Mouse (Mus musculus): ENCODE data around the gene Efcab12. TPM values are rescaled to one million over a fixed set of nuclear protein-coding genes. Genes with fewer than 3 reads are reported as not detected.
"Not testable (repeated sequence)": the region's sequence is repeated elsewhere in the genome, so short reads cannot be mapped to it uniquely, and the experiment has no call there.

Gene Efcab12
- total RNA-seq (2021), result 1 to 10 TPM; 2.7 to 3.8 TPM

DNA sequence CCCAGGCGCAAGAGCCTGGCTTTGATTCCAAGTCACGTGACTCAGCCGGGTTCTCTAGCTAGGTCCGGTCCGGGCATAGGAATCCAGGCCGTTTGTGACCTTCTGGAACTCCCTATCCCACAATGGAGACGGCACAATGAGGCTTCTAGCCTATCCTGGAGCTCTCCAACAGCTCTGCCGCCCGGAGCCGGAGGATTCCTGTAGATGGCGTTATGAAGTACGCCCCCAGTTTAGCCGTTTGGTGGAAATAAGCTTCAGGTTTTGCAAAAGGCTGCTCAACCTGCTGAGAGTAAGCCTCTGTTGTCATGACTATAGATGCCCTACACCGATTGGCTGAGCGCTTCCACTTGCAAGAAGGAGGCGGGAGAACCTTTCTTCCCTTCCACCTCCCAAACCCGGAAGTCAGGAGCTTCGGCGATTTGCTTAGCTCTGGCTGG is at the start of gene Efcab12:
Gene Efcab12, minus strand, starts transcription at position 252 of the 437 bp plus-strand sequence.
- intact Hi-C loops (cut with DNase I), result no loop called here
- peak; percentile 75 to 82 for DNase-seq (ENCODE audit: extremely low spot score in 1 of 2, low spot score in 2 of 2)

DNA sequence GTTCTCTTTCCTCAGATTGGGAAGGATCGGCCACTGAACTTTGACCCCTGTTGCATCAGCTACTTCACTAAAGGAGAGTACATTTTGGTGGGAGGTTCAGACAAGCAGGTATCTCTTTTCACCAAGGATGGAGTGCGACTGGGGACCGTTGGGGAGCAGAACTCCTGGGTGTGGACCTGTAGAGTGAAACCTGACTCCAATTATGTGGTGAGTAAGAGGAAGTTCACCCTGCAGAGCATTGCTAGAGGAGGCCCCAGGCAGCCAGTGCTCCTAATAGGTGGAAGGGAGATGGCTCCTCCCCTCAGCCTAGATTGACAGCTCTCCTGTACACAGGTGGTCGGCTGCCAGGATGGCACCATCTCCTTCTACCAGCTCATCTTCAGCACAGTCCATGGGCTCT is 48.7 kb upstream of the Efcab12 start:
- no peak for DNase-seq (ENCODE audit: extremely low spot score in 1 of 2, low spot score in 2 of 2)
- intact Hi-C loops (cut with DNase I), result no loop called here

DNA sequence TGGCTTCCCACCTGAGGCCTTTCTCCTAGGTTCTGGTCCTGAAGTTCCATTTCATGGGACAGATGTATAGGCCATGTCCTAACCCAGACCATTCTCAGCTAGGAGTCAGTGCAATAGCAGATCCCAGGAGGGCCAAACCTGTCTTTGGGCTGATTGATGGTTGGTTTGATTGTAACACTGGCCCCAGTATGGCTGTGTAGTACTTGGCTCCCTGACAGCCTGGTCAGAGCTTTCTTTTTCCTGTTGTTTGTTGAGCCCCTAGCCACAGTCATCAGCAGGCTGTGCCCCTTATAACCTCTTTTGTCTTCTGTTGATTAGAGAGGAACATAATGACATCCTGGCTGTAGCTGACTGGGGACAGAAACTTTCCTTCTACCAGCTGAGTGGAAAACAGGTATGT is 45.8 kb upstream of the Efcab12 start:
- DNase-seq (ENCODE audit: extremely low spot score in 1 of 2, low spot score in 2 of 2), result no peak
- intact Hi-C loops (cut with DNase I), result no loop called here

DNA sequence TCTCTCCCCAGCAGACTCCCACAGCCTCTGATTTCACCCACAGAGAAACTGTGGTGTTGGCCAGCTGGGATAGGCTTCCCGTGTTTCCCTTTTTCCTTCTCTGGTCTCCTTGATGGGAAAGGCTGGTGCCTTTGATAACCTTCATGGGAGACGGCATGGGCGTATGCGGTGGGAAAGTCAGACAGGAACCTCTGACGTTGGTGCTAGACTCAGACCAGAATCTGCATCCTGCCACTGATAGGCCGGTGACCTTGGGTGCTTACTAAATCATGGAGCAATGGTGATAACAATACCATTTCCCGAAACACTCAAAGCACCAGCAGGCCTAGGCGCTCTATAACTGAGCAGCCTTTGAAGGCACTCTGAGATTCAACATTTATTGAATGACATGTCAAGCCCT is 42.5 kb upstream of the Efcab12 start:
- intact Hi-C loops (cut with DNase I), result no loop called here
- no peak for DNase-seq (ENCODE audit: extremely low spot score in 1 of 2, low spot score in 2 of 2)

DNA sequence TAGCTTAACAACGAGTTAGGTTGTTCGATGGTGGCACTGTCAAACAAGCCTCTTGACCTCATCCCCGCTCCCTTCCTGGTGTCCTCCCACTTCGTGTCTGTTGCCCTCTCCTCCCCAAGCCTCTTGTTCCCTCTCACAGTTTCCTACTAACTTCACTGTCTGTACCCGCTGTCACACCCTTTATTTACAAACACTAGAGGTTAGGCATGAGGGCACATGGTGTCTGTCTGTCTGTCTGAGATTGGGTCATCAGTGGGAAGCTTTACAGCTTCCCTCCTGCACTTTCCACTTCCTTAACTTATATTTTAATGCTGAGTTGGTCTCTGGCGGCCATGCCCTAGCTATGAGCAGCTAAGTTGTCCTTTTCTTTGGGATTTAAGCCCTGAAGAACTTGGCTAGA is 41.5 kb upstream of the Efcab12 start:
- DNase-seq (ENCODE audit: extremely low spot score in 1 of 2, low spot score in 2 of 2), result no peak
- intact Hi-C loops (cut with DNase I), result no loop called here

DNA sequence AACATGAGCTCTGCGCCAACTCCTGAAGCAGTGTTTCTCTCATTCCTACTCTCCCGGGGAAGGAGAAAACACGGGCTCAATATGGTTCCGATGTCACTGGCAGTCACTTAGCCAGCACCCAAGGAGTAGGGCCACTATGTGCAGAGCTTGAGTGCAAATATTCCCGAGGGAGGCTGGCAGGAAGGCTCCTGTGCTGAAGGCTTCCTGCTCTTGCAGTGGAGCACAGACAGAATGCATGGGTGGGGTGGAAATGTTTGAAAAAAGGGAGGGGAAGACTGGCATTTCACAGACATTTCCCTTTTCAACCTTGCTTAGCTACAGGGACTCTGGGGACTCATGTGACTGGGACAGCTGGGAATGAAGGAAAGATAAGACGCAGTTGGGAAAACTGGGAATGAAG is 40.5 kb upstream of the Efcab12 start:
- no peak for DNase-seq (ENCODE audit: extremely low spot score in 1 of 2, low spot score in 2 of 2)
- intact Hi-C loops (cut with DNase I), result no loop called here

DNA sequence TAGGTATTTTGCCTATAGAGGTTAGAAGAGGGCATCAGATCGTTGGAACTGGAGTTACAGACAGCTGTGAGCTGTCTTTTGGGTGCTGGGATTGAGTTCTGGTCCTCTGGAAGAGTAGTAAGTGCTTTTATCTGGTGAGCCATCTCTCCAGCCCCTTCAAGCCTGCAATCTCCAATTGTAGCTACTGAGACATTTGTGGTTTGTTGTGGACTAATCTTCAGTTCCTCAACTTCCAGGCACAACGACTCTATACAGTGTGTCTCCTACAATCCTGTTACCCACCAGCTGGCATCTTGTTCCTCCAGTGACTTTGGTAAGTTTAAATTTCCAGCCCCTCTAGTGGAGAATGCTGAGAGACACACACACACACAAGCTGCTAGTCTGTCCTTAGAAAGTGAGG is 39.0 kb upstream of the Efcab12 start:
- DNase-seq (ENCODE audit: extremely low spot score in 1 of 2, low spot score in 2 of 2), result no peak
- intact Hi-C loops (cut with DNase I), result no loop called here

DNA sequence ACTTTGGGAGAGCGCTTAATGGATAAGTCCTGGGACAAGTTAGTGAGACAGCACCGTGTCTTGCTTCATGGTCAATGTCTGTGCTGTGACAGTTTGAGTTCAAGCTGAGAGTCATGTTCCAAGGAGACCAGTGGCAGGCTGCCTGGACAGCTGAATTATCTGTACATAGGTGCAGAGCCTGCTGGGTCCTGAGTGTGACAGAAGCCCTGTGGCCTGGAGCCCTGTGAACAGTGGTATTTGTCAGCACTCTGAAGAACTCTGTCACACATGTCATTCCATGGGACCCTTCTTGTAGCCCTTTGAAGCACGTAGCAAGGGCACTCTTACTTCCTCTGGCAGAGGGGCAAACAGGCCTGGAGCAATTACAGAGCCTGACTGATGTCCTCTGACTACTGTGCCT is 33.1 kb upstream of the Efcab12 start:
- intact Hi-C loops (cut with DNase I); DNase-seq (ENCODE audit: extremely low spot score in 1 of 2, low spot score in 2 of 2): not testable (repeated sequence)

DNA sequence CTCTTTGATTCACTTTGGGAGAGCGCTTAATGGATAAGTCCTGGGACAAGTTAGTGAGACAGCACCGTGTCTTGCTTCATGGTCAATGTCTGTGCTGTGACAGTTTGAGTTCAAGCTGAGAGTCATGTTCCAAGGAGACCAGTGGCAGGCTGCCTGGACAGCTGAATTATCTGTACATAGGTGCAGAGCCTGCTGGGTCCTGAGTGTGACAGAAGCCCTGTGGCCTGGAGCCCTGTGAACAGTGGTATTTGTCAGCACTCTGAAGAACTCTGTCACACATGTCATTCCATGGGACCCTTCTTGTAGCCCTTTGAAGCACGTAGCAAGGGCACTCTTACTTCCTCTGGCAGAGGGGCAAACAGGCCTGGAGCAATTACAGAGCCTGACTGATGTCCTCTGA is 28.9 kb upstream of the Efcab12 start:
- intact Hi-C loops (cut with DNase I); DNase-seq (ENCODE audit: extremely low spot score in 1 of 2, low spot score in 2 of 2): not testable (repeated sequence)

DNA sequence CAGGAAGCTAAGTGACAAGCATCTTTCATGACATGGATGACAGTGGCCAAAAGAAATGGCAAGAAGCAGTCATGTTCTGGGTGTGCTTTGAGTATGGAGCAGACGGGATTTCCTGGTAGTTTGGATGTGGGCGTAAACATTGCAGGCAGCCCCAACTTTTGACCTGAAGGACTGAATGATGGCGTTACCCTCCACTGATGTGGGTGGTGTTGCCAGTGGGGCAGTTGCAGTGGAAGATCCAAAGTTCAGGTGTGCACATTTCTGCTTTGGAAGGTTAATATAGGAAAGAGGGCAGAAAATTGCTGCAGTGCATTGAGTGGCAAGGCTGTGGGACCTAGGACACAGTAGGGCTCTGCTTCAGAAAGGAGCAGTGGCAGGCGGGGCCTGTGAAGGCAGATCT is 27.0 kb upstream of the Efcab12 start:
- no peak for DNase-seq (ENCODE audit: extremely low spot score in 1 of 2, low spot score in 2 of 2)
- intact Hi-C loops (cut with DNase I), result no loop called here

DNA sequence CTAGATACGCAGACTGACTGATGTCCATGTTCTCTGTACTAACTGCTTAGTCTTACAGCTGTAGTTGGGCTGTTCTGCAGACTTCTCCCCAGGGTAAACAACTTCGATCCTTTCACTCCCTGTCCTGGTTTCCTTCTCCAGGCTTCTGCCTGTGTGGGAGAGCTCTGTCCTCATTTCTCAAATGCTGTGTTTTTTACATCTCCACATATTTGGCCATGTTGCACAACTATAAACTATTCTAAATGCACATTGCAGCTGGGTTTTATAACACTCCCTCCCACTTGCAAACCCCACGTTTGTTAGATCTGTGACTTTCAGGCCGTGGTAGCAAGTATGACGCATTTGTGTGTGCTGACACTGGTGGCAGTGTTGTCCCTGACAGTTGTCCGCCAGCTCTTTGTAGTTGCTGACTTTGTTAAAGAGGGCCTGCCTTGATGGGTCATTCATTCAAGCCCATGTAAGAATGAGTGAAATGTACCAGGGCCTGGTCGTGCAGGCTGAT is 25.2 kb upstream of the Efcab12 start:
- DNase-seq (ENCODE audit: extremely low spot score in 1 of 2, low spot score in 2 of 2), result peak in 1 of 2 experiments; percentile 31
- intact Hi-C loops (cut with DNase I), result no loop called here

DNA sequence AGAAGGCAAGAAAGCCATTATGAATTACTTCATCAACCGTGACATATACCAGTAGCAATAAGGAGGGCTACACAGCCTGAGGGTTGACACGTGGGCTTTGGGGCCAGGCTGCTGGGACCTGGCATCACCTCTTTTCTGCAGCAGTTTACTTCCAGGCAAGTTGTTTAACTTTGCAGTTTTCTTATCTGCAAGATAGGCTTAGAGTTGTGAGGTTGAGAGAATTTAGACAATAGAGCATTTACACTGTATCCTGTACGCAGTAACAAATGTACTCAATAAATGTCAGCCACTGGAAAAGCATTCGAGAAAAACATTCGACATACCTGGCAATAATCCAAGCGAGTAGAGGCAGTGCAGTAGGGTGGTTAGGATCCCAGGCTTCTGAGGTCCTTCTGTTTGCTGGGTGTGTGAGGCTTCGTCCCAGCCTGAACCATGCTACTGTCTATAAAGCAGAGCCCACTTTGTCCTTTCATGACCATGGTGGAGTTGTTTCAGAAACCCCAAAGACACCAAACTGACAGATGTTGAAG is 21.9 kb upstream of the Efcab12 start:
- intact Hi-C loops (cut with DNase I), result no loop called here
- DNase-seq (ENCODE audit: extremely low spot score in 1 of 2, low spot score in 2 of 2), result no peak

DNA sequence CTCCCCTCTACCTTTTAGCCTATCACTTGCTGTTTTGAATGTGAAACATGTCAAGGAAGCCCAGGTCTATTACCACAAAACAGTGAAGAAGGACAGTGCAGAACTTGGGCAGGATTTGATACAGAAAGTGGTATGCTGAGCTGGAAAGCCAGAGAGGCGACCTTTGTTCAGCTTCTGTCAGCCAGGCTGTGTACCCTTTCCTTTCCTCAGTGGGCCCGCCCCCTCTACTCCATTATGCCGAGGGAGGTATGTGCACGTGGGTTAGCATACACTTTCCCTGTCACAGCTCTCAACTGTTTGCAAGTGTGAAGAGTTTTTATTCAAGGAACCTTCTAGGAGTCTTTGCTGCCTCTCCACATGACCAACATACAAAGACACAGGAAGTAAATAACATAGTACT is 21.0 kb upstream of the Efcab12 start:
- DNase-seq (ENCODE audit: extremely low spot score in 1 of 2, low spot score in 2 of 2), result no peak
- intact Hi-C loops (cut with DNase I), result no loop called here

DNA sequence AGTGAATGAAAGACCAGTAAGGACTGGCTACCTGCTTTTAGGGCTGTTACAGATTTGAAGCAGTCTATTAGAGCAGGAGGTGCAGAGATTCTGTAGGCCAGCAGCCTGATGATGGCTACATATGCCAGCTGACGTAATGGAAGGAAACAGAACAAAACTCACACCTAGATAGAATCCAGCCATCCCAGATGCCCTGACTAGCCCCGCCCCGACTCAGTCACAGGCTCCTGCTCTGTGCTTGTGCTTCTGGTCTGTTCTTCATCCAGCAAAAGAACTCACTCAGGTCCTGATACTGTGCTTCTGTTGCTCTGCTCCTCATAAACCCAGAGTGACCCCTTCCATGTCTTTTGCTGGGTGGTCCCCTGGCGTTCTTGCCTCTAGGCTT is 18.1 kb upstream of the Efcab12 start:
- DNase-seq (ENCODE audit: extremely low spot score in 1 of 2, low spot score in 2 of 2), result no peak
- intact Hi-C loops (cut with DNase I), result no loop called here

DNA sequence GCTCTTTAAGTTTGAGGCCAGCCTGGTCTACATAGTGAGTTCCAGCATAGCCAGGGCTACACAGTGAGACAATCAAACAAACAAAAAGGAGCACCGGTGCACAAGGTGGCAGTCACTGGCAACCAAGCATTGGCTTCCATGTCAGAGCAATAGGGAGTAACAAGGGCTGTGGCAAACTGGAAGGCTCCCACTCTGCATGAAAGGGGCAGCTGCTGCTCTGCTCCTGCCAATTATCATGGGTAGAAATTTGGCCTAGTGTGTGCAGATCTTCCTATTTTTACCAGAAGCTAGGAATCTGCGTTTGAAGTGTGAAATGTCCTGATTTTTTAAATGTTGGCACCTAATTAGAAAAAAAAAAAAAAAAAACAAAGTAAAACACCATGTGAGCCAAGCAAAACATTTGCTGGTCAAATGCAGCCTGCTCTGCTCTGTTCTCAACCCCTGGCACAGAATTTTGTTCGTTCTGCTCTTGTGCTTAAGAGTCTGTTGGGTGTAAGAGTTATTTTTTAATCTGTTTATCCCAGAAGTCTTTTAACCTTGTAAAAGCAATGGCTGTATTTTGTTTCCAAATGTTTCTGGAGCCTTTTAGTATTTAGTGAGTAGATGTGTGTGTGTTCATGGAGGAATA is 17.6 kb upstream of the Efcab12 start:
- no peak for DNase-seq (ENCODE audit: extremely low spot score in 1 of 2, low spot score in 2 of 2)
- intact Hi-C loops (cut with DNase I), result no loop called here

DNA sequence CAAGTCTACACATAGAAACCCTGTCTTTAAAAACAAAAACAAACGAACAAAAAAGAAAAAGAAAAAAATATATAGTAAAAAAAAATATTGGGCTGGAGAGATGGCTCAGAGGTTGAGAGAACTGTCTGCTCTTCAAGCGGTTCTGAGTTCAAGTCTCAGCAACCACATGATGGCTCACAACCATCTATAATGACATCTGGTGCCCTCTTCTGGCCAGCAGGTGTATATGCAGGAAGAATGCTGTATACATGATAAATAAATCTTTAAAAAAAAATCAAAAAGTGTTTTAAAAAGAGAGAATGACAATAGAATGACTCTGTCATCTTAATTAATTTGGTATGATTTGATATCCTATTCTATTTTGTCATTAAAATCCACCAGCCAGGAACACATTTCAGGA is 16.2 kb upstream of the Efcab12 start:
- intact Hi-C loops (cut with DNase I), result loop anchor here (5.0 kb wide), 1 partner anchor 138 kb away; no protein-coding TSS in a partner anchor
- no peak for DNase-seq (ENCODE audit: extremely low spot score in 1 of 2, low spot score in 2 of 2)

DNA sequence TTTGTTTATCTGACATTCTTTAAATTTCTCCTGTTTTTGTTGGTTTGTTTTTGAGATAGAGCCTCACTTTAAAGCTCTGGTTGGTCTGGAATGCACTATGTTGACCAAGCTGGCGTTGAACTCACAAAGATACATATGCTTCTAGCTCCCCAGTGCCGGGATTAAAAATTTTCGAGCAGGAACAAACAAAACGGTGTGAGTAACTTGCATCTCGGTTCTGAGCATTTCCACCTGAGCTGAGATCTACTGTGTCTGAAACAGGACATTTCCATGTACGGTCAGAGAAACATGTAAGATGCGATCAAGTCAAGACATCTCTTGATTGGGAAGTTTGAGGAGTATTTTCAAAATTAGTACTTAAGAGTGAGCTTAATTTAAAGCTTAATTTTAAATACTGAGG is 15.8 kb upstream of the Efcab12 start:
- no peak for DNase-seq (ENCODE audit: extremely low spot score in 1 of 2, low spot score in 2 of 2)
- intact Hi-C loops (cut with DNase I), result loop anchor here (5.0 kb wide), 1 partner anchor 138 kb away; no protein-coding TSS in a partner anchor

DNA sequence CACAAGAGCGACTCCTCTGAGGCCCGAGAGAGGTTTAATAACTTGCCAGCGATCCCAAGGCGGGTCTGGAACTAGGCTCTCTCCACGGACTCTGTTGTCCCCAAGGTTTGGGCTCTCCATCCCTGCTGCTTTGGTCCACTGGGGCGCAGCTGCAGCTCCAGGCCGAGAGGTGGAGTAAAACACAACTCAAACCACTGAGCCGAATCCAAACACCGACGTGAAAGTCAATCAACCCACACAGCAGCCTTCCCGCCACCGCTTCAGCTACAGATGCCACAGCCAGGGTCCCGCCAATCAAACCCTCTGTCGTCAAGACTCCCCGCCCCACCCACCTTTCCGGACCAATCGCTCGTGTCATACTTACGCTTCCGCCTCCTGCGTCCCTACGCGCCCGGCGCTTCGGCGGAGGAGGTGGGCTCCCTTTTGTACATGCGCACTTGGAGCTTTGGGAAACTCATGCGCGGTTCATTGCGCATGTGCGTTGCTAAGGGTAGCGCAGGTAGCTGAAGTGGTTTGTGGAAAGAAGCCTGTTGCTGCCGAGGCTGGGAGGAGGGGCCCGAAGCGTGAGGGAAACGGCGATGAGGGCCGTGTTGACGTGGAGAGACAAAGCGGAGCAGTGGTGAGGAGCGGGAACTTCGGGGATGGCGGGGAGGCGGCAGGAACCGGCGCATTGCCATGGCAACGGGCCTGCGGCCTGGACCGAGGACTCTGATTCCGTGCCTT is 15.0 kb upstream of the Efcab12 start, which contains the start of the genes Mbd4 and Ift122:
Gene Mbd4, minus strand, starts transcription at position 281 of the 723 bp plus-strand sequence.
Gene Ift122, plus strand, starts transcription at position 380 of the 723 bp plus-strand sequence.
- intact Hi-C loops (cut with DNase I), result loop anchor here (5.0 kb wide), 1 partner anchor 139 kb away; no protein-coding TSS in a partner anchor
- DNase-seq (ENCODE audit: extremely low spot score in 1 of 2, low spot score in 2 of 2), result peak; percentile 99

DNA sequence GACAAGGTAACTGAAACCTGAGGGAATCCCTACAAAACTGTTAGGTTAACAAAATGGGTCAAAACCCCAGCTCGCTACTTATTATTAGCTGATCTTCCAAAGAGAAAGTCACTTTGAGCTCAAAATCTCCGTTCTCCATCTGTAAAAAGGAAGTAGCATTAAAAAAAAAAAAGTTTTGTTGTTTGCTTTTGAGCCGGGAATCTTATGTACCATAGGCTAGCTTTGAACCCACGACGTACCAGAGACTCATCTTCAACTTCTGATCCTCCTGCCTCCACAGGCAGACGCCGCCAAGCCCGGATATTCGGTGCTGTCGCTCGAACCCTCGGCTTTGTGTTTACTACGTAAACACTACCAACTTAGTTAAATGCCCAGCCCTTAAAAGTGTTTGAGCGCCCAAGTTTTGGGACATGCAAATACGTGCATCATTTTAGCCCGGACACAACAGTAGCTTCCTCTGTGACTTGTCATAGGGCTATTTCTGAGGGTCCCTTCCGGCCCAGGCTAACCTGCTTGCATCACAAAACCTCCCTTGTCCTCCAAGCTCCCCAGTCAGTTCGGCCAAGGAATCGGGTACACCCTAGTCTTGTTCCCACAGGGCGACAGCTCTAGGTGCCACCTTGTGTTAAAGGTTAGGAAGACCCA is 14.4 kb upstream of the Efcab12 start:
- intact Hi-C loops (cut with DNase I), result loop anchor here (5.0 kb wide), 1 partner anchor 140 kb away; no protein-coding TSS in a partner anchor
- no peak for DNase-seq (ENCODE audit: extremely low spot score in 1 of 2, low spot score in 2 of 2)

Measured in left cerebral cortex, postnatal 10 days (tissue).